Mouse (Mus musculus): Measurements from ENCODE around the gene Dhcr24.

GRCm38 (mm10) chr4:106581176-106581864 is 20.5 kb downstream of the Dhcr24 start:
- TF ChIP-seq CTCF (IDR thresholded peaks at IDR 0.05; ENCODE audit: low read depth, low read length) (no peak), POLR2A (IDR thresholded peaks at IDR 0.05; ENCODE audit: borderline replicate concordance, low read depth, low read length) (no peak)
